Mouse (Mus musculus) spleen, postnatal 14 days (tissue): ENCODE data around the gene Hoxc12.
A peak's percentile ranks its signal among the peaks of the same experiment; 100 is the strongest.

Experiments used
- DNase-seq, 2 experiments: peaks; one replicate each; pipeline ENCODE4 v3.0.0; 2021 to 2022; ENCODE audit warnings: low spot score in 2 of 2

Hoxc12 gene

DNA sequence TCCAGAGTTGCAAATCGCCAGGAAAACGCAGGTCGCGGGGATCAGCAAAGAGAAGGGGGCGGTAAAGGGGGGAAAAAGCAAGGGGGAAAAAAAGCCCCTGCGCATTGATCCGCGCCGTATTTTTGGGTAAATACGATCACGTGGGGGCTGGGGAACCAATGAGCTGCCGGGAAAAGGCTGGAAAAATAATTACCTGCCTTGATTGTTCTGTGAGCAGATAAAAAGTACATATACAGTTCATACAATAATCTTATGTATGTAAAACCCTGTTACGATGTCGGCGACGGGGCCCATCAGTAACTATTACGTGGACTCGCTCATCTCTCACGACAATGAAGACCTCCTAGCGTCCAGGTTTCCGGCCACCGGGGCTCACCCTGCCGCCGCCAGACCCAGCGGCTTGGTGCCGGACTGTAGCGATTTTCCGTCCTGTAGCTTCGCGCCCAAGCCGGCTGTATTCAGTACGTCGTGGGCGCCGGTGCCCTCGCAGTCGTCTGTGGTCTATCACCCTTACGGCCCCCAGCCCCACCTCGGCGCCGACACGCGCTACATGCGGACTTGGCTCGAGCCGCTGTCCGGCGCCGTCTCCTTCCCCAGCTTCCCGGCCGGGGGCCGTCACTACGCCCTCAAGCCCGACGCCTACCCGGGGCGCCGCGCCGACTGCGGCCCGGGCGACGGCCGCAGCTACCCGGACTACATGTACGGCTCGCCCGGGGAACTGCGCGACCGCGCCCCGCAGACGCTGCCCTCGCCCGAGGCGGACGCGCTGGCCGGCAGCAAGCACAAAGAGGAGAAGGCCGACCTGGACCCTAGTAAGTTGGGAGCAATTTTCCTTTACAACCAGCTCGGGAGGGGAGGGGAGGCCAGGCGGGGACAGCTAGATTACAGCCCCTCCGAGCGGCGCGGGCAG is 45.1 kb downstream of the Hoxc12 start:
- no peak for DNase-seq

DNA sequence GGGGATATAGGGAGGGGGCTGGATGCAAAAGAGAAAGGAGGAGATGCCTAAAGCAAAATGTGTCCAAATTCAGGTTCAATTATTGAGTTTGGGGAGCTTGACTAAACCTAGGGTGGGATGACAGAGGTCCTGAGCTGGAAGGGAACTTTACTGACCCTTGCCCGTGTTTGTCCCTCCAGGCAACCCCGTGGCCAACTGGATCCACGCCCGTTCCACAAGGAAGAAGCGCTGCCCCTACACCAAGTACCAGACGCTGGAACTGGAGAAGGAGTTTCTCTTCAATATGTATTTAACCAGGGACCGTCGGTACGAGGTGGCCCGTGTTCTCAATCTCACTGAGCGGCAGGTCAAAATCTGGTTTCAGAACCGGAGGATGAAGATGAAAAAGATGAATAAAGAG is 47.2 kb downstream of the Hoxc12 start:
- DNase-seq: no peak

DNA sequence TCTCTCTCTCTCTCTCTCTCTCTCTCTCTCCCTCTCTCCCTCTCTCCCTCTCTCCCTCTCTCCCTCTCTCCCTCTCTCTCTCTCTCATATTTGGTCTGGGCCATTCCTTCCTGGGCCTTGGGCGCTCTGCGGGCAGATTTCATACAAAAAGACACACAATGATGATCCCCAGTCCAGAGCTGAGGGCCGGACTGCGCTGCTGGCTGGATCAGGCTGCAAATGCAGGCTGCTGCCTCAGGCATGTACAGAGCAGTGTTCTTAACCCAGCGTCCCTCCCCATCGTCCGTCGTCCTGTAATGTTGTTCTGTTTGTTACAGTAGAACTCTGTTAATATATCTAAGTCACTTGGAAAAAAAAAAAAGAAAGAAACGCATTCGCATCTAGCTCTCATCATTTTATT is 48.0 kb downstream of the Hoxc12 start:
- no peak for DNase-seq

DNA sequence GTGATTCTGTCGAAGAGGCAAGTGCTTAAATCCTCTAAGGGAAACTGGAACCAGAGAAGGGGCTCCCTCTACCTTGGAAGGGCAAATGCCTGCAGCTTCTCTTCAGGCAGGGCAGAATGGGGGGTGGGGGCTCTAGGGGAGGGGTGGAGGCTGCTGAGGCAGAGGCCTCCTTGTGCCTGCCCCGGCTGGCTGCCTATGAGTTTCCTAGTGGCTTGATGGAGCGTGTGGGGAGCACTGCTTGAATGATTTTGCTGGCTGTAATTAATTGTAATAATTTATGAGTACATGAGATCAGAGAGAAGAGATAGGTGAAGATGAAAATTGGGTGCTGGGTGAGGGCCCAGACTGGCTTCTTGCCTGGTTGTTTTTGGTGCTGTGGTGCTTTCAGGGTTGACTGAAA is 48.4 kb downstream of the Hoxc12 start:
- DNase-seq: no peak

DNA sequence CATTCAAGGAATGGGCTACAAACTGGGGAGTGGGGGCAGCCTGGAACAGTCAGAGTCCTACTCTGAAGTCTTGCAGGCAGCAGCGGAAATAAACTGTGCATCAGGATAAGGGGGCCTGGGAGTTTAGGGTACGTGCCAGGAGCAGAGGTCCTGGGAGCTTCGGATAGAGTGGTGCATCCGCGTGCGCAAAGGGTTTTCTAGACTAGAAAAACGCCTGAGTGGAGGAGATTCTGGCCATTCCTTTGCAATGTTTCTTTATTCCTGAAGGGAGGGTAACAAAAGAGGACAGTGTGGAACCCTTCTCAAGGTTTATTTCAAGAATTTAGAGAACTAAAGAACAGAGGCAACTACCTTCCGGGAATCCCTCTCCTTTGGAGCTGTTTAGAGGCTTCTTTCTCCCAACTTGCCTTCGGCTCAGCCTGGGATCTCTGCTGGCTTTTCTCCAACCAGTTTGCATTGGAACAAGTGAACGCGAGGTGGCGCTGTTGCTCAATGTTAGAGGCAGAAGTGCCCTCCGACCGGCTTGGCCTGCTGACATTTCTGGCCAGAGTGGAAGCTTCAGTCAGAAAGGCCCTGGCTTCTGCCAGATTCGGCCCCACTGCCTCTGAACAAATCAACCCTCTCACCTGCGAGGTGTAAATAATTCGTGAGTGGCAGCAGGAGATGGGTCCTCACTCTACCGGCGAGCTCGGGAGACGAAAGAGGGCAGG is 50.7 kb downstream of the Hoxc12 start:
- DNase-seq: peak; percentile 64 to 76

DNA sequence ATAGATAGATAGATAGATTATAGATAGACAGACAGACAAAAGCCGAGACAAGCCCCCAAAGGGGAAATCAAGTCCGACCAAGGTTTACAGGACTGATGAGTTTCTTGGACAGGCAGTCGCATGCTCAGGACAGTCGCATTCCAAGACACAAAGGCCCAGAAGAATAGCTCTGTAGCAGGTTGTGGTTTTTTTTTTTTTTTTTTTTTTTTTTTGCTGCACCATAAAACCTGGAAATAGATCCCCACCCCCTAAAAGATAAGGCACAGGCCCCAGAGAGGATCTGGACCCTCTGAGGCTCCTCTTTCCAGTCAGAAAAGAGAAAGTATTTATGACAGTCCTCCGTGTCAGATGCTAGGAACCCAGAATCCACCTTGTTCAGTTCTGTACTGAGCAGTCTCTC is 51.5 kb downstream of the Hoxc12 start:
- no peak for DNase-seq
